Mouse (Mus musculus) liver, postnatal 0 days (tissue): Measurements from ENCODE around the gene Pelp1.

Source experiments
- CTCF ChIP-seq: sonication (generic); IDR thresholded peaks from 2 replicates; pipeline ENCODE4 v1.5.1; 2016; ENCODE audit warnings: antibody characterized with exemption, low read depth
- EP300 ChIP-seq: IDR thresholded peaks from 2 replicates; pipeline ENCODE4 v1.6.1; 2016; ENCODE audit warnings: antibody characterized with exemption, low read depth, mild to moderate bottlenecking

GRCm38 (mm10) chr11:70345546-70345945 lies 64.3 kb downstream of the Pelp1 start:
- no peak for TF ChIP-seq CTCF
- TF ChIP-seq EP300: no peak
